Mouse (Mus musculus) retina, adult 2 months (tissue): ENCODE measurements at regions not wholly inside any gene's neighbourhood (a gene's known extent, or its start where the extent isn't known, plus 50 kb on each side); places are given as distances from the start of the nearest gene placed in this dataset.

Experiments used
- DNase-seq: peaks from one replicate; pipeline ENCODE4 v3.0.0-alpha.2; 2012; ENCODE audit warnings: low read depth, low spot score

DNA sequence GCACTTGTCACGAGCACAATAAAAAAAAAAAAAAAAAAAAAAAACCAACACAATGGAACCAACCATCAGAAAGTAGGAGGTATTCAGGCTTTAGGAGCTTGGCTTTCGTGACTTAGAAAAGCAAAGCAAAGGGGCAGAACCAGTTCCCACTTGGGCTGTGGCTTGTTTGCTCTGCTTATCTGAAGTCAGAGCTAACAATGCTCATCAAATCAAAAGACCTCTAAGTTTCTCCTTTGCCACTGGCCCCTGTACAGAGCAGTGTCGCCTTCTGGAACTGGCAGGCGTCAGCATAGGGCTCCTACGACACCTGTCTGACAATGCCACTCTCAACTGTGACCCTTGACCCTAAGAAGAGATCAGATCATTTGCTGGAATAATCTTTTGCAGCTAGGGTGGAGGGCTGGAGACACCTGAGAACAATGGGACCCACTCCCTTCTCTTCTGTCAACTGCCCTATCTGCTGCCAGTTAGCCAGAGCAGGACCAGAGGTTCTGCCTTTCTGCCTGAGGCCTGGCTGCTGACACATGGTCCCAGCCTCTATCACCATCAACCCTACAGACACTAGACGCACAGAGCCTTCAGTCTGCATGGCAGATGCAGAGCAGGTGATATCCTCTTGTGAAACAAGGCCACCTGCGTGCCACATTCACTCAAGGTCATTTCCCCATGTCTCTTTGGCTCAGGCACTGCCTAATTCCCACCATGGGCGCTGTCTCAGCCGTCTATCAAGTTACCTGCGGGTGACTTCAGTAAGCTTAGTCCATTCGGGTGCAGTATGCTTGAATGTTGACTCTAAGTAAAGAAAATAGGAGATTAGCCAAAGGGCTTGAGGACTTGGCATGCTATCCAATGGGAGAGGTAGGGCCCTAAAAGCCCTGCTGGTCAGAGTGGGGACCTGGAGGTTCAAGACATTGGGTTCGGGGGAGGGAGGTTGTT, 136.1 kb upstream of the Zfp703 start:
- no peak for DNase-seq

- no peak for DNase-seq
Measured at GRCm38 (mm10) chr8:26843714-26844113, 133.4 kb upstream of the Zfp703 start.

DNA sequence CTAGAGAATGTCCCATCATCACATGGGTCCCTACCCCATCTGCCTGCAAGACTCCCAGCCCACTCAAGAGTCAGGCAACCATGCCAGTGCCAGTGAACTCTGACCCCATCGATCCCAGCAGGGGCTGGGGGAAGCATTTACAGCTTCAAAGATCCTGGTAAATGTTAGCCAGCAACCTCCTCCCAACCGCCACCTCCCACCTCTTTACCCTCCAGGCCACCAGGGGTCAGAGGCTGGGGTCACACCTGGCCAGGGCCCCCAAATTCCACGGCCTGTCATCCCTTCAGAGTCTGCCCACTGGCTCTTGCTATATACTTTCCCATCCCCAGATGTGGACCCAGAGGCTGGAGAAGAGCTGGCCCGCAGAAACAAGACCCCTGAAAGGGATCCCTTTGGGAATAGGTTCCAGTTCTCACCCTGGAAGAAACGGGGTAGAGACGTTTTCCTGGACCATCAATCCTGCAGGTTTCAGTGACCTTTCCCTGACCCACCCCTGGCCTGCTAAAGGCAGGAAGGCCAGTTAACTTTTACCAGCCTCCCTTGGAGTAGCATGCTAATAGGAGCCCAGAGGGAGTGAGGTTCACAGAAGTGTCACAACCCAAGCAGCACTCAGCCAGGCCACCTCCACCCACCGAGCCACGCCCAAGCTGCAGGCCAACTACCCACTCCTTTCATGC, 132.9 kb upstream of the Zfp703 start:
- no peak for DNase-seq

GRCm38 (mm10) chr8:26844809-26845143, 132.3 kb upstream of the Zfp703 start:
- no peak for DNase-seq

- DNase-seq: peak; percentile 61
Measured at GRCm38 (mm10) chr8:26845481-26846194, 131.5 kb upstream of the Zfp703 start.

DNA sequence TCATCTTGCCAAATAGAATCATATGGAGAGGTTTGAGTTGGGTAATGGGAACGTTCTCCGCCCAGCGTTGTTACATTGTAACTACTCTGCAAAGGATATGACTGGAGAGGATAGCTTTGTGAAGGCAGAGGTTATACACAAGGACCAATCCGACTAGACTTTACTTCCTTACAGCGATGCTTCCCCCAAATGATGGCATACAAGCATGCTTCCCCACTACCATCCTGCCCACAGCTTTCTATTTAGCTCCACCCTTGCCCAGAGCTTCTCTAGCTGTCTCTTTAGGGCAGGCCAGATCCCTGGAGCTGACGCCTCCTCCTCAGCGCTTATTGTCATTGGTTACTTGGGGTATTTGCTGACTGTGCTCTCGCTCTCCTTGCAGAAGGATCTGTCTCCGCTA, 130.1 kb upstream of the Zfp703 start:
- DNase-seq: no peak

DNA sequence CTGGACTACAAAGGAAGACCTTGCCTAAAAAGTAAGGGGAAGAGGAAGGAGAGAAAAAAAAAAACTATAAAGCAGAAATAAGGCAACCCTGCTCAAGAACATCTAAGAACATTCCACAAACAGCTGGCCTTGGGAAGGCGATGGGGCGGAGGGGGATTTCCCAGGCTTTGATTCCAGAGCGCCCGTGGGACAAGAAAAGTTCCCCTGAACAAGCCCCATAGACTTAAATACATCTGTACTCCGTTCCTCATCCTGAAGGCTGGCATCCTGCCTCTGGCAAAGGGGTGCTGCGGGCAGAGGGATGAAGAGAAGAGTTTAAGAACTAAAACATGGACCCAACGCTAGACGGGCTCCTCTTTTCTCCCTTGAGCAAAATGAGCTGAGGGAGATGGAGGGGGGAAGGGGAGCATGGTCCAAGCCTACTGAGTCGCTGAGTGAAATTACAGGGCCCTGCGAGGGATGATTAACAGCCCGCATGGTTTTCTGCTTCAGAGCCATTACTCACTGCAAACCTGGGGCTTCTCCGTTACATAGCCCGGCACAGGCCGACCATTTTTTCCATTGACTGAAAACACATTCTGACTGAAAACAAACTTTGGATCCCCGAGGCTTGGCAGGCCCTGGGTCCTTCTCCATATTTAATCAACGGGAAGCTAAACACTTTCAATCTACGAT, 128.9 kb upstream of the Zfp703 start:
- no peak for DNase-seq

DNA sequence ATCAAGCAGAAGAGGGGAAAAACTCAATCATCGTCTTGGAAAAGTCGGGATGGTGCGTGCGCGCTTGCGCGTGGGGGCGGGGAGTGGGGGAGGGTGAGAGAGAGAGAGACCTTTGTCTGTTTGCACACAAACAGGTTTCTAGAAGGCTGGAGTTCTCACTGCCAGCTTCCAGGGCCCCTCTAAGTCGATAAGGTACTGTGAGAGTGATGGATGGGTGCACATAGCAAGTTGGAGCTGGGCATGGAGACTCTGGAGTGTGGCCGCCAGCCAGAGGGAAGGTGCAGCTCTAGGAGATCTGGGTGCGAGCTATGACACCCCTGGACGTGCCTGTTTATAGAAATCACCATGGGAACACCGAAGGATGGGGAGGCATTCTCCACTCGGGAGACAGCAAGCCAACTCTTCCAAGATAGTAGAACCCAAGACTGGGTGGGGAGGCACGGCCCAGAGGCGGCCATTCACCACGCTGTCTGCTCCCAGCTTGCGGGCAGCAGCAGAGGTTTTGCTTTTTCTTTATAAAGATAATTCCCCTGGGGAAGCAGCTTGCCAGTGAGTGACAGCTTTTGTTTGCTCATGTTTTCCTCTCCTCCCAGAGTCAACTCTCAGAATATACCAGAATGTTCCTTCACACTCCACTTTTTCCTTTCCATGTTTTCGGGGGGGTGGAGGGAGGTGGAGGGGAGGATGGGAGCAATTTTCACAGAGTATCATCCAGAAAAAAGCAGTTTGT, 128.0 kb upstream of the Zfp703 start:
- DNase-seq: no peak

DNA sequence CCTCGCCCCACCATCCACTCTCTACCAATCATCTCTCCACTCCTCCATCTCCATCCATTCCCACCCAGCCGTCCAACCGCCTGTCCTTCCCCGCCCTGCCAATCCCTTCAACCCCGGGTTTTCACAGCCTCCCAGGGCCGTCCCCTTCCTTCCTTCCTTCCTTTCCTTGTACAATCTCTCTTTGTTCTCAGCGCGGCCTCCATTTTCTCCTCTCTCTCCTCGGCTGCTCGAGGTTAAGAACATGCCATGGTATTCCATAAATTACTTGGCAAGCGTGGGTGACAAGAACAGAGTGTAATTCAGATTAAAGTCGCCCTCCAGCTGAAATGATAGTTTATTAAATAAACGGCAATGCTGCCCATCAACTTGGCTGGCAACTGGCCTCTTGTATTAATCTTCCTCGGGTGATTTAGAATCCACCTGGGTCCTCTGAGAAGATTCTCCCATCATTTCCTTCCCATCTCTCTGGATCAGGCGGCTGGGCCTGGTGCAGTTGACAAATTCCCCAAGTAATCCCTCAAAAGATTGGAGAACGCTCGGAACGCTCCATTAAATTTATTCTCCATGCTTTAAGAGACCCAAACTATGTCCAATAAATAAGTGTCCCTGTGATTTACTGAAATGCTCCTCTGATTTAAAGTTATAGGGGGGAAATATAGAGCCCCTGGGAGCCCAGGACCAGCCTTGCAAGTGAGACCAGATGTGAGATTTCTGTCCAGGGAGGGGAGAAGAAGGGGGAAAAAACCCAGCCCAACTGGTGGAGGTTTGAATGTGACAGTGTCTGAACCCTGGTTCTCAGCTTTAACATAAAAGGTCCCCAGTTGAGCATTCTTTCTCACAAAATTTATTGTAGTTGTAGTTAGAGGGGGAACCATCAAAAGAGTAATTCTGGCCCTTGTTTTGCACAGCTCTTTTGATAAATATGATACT, 125.0 kb upstream of the Zfp703 start:
- DNase-seq: no peak

GRCm38 (mm10) chr8:26852921-26853320, 124.2 kb upstream of the Zfp703 start:
- DNase-seq: no peak

- no peak for DNase-seq
Measured at GRCm38 (mm10) chr8:26854557-26855238, 122.4 kb upstream of the Zfp703 start.

DNA sequence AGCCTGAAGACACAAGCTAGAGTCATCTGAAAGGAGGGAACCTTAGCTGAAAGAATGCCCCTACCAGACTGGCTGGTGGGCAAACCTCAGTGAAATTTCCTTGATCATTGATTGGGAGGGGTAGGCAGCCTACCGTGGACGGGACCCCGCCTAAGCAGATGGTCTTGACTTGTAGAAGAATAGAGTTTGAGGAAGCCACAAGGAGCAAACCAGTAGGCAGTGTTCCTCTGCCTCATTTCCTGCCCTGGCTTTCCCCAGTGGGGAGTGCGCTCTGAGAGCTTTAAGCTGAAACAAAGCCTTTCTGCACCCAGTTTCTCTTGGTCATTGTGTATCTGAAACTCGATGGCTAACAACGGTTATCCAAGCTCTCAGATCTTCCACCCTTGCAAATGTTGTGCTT, 121.9 kb upstream of the Zfp703 start:
- no peak for DNase-seq

DNA sequence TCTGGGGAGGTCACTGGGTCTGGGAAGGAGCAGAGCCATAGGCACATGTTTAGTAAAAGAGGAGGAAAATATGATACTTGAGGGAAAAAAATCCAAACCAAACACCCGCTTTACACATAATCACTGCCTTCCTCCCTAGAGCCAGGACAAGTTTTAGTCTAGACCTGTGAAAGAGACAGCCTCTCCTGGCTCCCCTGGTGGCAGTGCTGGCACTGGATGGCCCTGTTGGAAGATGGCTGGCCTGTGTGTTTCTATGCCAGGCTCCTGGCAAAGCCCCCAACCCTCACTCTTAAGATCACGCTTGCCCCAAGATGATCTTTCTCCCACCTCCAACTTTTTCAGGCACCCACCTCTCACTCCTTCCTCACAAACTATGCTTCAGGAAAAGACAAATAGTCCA, 112.6 kb upstream of the Zfp703 start:
- DNase-seq: no peak

DNA sequence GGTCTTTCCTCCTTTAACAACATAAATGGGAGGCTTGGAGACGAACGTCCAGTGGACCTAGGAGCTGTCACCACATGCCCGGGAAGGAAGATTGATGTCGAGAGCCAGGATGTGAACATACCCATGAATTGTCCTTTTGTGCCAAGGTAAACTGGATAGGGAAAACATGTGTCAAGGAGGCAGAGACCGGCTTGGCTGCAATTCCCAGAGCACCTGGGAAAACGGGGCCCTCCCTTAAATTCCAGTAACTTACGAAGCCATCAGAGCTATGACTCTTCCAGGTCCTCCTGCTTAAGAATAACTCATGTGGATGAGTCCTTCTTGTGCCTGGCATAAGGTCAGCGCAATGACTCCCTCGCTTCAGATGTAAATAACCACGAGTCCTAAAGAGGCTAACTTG, 112.2 kb upstream of the Zfp703 start:
- DNase-seq: no peak

DNA sequence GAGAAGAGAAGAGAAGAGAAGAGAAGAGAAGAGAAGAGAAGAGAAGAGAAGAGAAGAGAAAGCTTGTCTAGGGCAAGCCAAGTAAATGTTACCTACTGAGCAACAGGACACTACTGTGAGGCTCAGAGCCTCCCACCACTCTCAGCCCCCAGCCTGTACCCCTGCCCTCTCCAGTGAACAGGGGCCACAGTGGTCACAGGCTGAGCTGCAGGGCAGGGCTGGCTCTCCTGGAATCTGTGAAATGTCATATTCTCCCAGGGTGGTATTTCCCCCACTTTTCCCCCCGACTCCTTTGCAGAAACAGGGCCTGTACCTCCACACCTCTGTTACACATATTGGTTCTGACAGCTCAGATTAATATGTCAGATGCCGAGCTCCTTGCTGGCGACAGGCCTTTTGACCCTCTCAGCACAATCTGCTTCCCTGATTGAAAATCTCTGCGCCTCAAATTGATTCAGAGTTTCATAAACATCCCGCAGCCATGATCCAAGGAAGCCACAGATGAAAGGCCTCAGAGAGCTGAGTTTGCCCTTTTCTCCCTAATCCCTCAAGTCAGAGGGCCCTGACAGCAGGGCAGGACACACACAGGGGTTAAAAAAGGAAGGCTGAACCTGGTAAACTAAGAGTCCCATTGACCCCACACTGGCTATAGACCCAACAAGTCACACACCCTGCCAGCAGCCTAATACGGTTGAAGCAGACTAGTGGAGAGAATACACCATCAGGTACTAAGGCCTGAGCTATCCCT, 108.8 kb upstream of the Zfp703 start:
- DNase-seq: no peak

- DNase-seq: no peak
Measured at GRCm38 (mm10) chr8:26868849-26869110, 108.3 kb upstream of the Zfp703 start.

GRCm38 (mm10) chr8:26871838-26872237, 105.3 kb upstream of the Zfp703 start:
- DNase-seq: no peak

DNA sequence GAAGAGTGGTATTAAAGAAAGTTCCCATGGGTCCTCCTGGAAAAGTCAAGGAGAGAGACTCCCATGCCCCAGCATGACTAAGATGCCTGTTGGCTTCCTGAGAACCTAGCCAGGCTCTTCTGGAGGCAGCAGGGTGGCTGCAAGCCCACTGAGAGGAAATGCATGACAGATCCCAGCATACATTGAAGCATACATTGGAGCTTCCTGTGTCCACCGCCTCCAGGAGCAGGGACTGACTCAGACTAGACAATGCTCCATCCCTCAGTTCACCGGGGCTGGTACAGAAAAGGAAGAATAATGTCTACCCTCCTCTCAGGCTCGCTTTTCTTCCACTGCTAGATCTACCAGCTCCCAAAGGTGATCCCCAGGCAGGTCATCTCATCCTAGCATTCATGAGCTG, 104.7 kb upstream of the Zfp703 start:
- DNase-seq: no peak

DNA sequence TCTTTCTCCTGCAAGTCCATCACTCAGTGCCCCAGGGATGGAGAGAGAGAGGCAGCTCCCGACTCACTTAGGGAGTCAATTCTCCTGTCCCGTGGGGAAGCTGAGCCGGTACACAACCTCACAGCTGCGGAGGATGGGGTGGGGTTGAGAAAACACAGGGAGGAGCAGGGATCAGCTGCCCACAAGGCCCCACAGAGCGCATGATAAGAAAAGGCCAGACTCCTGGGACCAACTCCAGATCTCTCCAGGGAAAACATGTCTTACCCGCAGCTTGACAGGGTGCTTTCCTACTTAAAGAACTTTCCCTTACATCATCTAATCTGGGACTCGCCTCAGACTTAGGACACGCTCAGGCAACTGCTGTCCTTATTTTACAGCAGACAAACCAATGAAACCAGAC, 104.3 kb upstream of the Zfp703 start:
- DNase-seq: no peak
